Mouse (Mus musculus): ENCODE data around the gene Tmem158.

GRCm38 (mm10) chr9:123309685-123310365, 49.3 kb upstream of the Tmem158 start:
- no peak for TF ChIP-seq CTCF (IDR thresholded peaks at IDR 0.05; ENCODE audit: borderline replicate concordance, insufficient read depth, low read depth, low read length)
- no peak for TF ChIP-seq POLR2A (IDR thresholded peaks at IDR 0.05; ENCODE audit: borderline replicate concordance, insufficient read depth, low read length)

Measured in cerebellum, adult 2 months (tissue).